Mouse (Mus musculus): Measurements from ENCODE around the gene Zfp62. TPM values are rescaled to one million over a fixed set of nuclear protein-coding genes. Genes with fewer than 3 reads are reported as not detected.
"Not testable (repeated sequence)": the region's sequence is repeated elsewhere in the genome, so short reads cannot be mapped to it uniquely, and the experiment has no call there.

Zfp62 gene
- total RNA-seq (2021) = 10 to 100 TPM; 20.3 to 22.8 TPM
- long read RNA-seq, experiment 1, full-length matches to known transcripts = 3 of 15 reads
- long read RNA-seq, experiment 1, partial matches to known transcripts = 0 of 15 reads
- long read RNA-seq, experiment 1, other reads (novel, unspliced or antisense) = 12 of 15 reads
- long read RNA-seq, experiment 2, full-length matches to known transcripts = 6 of 17 reads
- long read RNA-seq, experiment 2, partial matches to known transcripts = 0 of 17 reads
- long read RNA-seq, experiment 2, other reads (novel, unspliced or antisense) = 11 of 17 reads

DNA sequence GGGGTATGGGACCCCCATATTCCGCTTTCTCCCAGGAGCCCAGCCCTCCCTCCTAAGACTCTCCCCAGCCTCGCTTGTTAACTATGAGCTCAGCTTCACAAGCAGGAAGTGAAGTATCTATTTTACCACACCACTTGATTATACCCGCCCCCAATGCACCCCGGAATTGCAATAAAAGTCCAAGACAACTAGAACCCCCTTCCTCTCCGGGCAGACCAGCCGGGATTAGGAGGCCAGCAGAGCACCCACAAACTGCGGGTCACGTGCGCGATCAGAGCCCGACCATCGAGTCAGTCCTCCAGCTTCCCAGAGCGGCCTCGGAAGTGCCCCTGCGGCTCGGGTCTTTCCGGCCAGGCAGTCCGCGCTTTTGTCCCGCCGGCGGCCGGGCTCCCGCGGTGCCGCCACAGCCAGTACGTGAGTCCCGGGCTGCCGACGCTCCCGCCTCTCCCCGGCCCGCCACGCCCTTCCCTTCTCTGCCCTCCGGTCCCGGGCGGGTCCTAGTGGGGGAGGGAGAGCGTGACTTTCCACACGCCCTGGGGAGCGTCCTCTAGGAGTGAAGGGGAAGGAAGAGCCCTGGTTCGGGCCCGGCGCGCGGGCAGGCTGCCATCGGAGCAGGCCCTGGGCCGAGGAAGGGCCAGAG, at the start of gene Zfp62:
Gene Zfp62, plus strand, starts transcription at position 164 of the 640 bp plus-strand sequence.
- peak; percentile 92 for DNase-seq

DNA sequence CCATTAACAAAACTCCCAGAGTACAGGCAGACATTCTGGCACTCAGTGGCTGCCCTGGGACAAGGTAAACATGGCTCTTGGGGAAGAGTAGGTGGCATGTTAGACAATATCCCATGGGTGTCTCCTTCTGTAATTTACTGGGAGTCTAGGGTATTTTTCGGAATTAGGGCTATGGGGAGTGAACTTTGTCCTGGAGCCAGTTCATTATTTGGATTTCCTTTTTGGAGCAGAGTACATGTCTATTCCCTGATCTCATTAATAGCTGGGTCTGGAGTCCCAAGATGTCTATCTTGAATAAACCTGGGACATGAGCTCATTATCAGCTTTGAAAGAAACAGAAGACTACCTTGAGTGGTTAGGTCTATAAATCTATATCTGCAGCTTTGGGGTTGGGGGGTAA, 49.0 kb upstream of the Zfp62 start, which contains the start of gene Olfr1394:
Gene Olfr1394, plus strand, starts transcription at position 301 of the 400 bp plus-strand sequence.
- DNase-seq = no peak

DNA sequence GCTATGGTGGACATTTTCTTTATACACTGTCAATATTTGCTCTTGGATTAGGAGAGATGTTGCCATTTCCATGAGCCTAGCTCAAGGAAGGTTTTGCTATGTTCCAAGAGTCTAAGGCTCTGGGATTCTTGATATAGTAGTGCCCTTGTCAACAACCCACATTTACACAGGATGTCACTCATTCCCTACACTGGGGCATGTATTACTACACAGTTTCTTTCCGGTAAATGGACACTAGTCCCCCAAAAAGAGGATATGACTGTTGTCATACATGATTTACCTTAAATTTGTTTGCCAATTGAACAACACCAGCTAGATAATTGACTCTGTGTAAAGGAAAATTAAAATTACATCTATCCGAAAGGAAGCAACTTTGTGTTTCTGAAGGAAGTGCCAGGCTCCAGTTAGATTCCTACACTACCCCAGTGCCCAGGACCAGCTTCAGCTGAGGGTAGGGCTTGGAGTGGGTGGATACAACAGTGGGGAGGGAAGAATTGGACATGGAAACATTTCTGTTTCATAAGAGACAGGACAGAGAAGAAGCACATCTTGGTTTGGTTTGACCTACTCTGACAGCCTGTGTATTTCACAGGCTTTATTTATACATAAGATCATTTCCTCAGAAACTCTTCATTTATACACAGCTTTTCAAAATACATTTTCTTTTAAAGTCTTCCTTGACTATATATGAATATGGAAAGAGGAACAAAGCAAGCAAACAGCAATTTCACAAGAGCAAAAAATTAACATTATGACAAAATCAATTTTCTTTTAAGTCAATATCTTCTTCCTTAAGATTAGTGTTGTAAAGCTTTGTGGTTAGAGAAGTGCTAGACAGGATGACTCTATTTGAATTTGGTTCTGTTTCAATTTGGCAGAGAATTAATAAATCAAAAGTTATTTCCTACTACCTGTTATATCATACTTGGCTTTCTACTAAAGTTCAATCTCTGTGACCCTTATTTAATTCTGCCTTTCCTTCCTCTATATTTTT, 46.0 kb upstream of the Zfp62 start:
- no peak for DNase-seq

DNA sequence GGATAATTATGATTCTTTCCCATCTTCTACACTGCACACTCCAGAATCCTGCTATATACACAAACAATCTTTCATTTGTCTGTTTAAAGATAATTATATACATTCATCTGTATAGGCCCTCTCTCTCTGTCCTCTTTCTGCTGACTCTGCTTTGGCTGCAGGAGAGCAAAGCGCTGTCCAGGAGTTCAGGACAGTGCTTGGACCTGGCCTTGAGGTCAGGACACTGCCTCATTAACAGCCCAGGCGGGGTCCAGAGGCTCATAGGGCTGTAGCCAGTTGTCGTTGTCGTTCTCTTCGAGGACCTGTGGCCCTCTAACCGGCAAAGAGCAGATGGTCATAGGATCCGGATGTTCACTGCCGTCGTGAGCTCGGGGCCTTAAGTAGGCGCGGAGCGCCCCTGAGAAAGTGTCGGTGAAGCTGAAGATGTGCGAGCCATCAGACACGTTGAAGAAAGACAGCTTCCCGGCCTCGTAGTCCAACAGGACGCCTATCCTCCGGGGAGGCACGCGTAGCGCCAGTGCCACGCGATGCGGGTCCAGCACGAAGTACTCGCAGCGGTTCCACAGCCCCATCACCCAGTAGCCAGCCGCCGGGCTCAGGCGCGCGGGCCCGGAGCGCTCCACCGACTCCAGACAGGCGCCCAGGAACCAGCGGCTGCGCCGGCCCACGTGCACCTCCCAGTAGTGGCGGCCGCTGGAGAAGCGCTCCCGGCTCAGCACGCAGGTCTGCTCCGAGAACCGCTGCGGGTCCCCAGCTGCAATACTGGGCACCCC, 34.1 kb upstream of the Zfp62 start:
- no peak for DNase-seq

DNA sequence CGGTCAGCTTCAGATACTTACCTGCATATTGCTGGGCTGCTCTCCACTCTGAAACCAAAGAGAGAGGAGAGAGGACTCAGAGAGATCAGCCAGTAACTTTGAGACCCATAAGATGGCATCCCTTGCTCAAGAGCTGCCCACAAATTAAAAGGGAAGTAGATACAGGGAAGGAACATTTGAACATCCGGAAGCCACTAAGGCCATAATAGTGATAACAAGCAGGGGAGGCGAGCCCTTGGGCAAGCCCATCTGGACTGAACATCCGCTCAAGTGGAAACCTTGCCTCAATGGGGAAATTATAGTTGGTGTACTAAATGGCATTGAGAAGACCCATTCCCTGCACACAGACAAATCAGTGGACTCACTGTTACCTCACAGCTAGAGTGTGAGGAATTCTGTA, 32.5 kb upstream of the Zfp62 start:
- DNase-seq = no peak

DNA sequence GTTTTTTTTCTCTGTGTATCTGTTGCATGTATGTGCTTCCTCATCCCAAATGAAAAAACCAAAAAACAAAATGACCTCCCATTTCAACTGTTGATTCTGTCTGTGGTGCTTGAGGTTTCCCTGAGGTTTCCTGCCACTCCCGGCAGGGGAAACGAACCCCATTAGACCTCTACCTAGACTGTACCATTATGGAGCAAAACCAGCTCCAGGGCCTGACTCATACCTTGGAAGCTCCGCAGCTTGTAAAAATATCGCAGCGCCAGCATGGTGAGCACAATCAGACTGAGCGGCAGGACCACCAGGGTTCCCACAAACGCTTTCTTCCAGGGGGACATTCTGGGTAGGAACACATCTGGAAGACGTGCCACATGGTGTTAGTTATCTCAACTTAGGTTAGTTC, 27.7 kb upstream of the Zfp62 start:
- no peak for DNase-seq

DNA sequence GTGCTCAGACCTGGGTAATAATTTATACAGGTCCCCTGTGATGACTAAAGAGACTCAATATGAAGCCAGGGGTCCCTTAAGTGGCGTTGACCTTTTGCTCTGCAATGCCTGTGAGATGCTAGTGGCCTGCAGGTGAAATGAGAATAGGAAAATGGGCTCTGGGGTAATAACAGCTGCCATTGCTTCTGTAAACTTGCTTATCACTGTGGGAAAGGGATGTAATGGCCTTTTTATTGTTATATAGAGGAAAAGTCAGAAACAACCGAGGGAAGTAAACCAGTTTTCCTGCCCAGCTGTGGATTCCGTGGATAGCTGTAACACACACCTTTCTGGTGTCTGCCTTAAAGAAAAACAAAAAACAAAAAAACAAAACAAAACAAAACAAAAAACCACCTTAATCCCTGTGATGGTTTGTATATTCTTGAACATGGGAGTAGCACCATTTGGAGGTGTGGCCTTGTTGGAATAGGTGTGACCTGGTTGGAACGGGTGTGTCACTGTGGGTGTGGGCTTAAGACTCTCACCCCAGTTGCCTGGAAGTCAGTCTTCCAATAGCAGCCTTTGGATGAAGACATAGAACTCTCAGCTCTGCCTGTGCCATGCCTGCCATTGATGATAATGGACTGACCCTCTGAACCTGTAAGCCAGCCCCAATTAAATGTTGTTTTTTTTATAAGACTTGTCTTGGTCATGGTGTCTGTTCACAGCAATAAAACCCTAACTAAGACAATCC, 26.9 kb upstream of the Zfp62 start:
- DNase-seq = not testable (repeated sequence)

DNA sequence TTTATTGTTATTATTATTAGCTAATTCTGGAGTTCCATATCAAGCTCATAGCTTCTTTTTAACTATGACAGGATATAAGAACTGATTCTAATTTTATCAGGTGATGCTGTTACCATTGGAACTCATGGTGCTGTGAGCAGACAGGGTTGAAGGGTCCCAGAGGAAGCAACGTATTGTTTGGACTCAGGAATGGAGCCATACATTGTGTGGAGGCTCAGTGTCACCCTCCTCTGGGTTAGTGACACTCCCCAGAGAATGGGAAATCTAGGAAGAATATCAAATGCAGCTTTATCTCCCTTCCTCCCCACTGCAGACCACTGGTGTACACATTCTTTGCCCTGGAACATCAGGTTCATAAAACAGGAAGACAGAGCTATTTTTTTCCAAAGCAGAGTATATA, 19.9 kb upstream of the Zfp62 start:
- DNase-seq = no peak

DNA sequence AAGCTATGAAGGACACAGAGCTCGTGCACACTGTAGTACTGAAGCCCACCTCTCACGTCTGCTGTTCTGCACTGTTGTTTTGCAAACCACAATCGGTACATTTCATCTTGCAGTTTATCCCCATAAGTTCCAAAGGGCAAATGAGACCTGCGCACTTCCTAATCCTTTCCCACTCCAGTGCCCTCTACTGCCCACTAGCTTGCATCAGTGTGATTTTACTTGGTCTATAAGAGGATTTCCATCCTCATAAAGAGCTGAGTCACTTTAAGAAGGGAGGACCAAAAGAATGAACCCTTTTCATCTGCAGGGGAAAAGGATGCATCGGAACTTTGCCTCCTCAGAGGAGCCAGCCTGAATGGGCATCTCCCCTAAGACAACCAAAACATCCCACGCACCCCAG, 16.6 kb upstream of the Zfp62 start:
- no peak for DNase-seq

DNA sequence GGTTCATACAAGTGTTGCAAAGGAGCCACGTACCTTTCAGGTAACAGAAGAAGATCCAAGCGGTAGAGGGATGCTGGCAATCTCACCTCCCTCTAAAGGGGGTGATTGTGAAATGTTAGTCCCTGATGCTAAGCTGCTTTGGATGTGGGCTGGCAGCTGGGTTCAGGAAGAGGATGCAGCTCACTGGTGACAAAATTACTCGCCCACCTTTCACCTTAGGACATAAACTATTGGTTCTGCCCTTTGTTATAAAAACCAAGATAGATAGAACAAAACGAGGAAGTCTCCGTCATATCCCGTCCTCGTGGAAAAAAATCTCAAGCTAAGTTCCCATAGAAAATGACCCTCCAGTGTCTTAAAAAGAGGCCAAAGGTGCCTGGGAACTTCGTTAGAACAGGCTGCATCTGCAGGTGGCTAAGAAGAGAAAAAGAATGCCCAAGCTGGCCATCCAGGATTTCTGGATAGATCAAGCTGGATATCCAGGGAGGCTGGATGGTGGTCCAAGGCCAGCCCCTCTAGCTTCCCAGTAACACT, 16.1 kb upstream of the Zfp62 start, which contains the start of gene Btnl9:
Gene Btnl9, minus strand, starts transcription at position 205 of the 534 bp plus-strand sequence.
- DNase-seq = no peak

DNA sequence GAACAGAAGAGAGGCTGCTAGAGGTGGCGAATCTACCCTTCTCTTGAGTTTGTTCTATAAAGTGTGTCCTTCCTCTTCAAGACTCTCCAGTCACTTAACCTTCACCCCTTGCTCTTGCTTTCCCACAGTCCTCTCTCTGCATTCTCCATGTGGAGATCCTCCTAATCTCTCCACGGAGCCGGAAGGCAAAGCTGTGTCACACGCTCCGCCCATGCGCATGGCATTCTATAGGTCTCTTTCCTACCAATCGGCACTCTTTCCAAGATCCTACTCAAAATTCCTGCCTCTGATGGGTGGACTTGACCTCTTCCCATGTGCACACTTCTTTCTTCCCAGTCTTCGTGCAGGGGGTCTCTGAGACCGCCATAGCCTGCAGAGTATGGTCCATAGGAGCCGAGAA, 15.4 kb upstream of the Zfp62 start:
- DNase-seq = no peak

DNA sequence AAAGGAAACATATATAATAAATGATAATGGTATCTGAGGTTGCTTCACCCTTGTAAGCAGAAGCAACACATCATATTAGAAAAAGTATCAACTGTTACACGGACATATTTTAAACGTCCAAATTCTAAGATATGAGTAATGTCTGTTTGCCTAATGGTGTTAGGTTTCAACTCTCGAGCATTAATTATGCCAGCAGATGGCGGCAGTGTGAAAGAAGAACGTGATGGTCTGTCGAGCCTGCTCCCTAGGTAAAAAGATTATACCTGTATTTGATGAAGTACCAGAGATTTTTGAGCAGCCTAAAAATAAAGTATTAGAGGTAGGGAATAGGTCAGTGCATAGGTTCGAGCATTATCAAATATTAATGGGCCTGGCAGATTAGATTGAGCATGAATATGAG, 13.4 kb upstream of the Zfp62 start:
- DNase-seq = no peak

DNA sequence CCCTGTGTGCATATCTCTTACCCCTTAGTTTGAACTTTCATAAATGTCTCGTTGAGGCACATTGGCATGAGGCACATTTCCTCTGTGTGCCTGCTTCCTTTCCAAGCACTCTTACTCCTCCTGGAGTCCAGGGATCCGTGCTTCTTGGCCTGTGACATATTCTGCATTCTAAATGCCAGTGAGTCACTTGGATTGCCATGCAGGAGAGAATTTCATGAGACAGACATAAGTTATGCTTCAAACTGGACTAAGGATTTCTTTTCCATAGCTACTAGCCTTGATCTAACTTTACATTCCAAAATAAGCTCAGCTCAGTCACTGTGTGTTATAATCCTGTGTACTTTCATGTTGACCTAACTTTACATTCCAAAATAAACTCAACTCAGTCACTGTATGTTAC, 12.0 kb upstream of the Zfp62 start:
- DNase-seq = no peak

DNA sequence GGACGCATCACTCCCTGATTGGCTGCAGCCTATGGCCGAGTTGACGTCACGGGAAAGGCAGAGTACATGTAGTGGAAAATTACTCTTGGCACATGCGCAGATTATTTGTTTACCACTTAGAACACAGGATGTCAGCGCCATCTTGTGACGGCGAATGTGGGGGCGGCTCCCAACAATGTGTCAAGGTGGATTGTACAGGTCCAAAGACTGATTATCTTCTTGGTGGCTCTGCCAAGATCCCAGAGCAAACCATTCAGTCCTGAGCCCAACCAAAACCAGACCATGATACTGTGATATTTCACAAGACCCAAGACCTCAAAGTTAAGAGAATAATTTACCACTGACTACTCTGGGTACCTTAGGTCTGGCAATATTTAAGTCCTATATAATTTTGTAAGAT, 8.3 kb upstream of the Zfp62 start:
- DNase-seq = not testable (repeated sequence)

DNA sequence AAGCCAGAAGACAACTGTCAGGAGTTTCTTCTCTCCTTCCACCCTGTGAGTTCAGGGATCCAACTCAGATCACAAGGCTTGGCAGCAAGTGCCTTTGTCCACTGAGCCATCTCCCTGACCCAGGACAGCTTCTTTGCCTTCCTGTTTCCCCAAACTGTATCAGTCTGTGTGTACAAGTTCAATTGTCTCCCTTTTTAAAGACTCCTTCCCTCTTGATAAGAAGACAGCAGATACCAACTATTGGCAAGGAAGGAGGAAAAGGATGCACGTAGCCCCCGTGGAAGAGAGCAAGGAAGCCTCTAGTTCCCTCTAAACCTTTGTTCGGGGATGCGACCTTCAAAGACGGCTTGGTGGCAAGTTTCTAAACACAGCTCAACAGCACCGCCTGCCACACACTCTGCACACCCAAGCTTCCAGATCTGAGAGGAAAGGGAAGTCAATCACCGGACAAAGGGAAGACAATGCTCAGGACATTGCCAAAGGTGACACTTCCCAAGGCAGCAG, 7.2 kb upstream of the Zfp62 start:
- no peak for DNase-seq

DNA sequence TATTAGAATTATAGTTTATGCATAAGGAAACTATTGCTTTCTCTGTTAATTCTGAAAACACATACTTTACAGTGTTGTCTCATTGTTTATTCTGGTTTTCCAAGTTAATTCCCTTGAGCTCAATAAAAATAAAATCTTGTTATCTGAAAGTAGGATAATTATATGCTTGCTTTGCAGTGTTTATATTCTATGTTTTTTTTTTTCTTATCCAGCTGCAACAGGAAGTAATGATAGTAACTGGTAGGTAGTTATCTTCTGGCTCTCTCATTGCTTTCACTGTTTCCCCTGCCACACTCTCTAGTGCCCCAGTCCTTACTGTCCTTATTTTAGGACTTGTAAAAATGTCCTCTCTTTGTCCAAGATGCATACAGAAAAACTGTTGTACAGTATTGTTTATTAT, 2.4 kb upstream of the Zfp62 start:
- no peak for DNase-seq

DNA sequence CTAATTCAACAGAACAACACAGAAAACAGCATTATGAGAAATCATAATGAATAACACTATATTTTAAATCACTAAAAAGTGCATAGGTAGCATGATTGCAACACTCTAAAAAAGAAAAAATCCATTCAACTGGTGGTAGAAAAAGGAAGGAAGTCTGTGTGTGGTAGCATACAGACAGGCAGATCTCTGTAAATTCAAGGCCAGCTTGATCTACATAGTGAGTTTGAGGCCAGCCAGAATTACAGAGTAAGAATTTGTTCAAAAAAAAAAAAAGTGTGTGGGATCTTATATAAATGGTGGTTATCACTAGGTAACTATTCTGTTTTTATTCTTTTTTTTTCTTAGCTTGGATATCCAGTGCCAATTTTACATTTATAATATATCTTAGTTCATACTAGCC, 1.9 kb upstream of the Zfp62 start:
- DNase-seq = no peak

DNA sequence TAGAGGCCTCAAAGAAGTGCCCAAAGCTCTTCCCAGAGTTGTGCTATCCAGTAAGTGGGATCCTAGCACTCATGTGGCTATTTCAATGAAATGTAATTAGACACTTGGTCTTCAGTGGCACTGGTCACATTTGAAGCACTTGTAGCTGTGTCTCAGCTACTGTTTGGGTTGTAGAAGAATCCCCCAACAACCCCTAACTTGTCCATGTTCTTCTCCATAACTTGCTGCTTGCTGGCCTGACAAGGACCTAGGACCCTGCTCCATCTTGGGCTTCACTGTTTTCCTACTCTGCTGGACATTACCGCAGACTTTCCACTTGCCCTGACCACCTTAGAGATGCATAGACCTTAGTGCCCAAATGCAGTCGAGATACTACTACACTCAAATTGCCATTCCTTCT, 1.0 kb upstream of the Zfp62 start:
- no peak for DNase-seq

DNA sequence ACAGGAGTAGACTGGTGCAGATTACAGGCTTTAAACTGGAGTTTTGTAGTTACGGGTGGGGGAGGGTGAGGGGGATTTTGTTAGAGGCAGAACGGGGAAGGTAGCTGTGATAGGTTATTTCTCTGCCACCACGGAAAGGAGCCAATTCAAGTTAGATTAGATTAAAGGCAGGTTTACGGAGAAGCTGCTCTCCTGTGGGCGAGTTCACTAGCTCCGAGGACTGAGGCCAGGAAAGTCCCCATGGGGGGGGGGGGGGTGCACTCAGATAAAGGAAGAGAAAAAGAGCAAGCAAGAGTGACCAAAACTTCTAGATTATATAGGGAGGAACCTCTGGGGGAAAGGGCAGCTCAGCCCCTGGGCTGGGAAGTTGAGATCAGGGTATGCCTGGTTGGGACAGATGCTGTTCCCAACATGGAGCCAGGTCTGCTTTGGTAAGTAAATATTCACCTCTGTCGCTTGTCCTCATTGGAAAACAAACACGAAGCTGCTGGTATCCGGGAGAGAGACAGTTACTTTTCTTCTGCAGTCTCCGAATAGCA, 500 bp upstream of the Zfp62 start:
- no peak for DNase-seq

DNA sequence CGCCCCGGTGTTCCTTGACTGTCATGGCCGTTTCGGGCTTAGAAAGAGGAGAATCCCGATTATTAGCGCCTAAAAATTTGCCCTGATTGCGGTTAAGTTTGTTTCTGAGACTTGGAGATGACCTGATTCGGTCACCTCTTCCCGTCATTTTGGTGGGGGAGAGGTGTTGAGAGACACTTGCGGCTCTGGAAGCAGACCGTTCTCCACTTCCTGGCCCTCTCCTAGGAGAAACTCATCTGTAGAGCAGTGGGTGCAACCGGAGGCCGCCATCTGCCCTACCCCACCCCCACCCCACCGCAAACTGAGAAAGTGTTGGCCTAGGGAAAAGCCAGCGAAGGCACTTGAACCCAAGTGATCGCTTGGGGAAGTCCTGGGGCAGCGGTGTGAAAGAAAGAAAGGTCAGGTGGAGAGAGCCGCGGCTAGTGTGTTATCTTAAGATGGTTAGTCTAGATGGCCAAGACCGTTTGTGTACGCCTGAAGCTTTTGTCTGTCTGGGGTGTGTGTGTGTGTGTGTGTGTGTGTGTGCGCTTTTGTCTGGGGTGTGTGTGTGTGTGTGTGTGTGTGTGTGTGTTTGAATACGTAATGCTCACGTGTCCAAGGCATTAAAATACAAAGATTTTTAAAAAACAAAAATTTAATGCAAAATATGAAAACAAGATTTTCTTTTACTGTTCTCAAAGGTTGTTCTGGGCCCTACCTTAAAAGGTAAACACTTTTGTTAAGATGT, 842 bp downstream of the Zfp62 start:
- DNase-seq = no peak
